Mouse (Mus musculus): ENCODE results near the gene Slain2. TPM values are rescaled to one million over a fixed set of nuclear protein-coding genes. Genes with fewer than 3 reads are reported as not detected.

Slain2 gene
- polyA plus RNA-seq, 1 experiment, result 16.9 TPM

DNA sequence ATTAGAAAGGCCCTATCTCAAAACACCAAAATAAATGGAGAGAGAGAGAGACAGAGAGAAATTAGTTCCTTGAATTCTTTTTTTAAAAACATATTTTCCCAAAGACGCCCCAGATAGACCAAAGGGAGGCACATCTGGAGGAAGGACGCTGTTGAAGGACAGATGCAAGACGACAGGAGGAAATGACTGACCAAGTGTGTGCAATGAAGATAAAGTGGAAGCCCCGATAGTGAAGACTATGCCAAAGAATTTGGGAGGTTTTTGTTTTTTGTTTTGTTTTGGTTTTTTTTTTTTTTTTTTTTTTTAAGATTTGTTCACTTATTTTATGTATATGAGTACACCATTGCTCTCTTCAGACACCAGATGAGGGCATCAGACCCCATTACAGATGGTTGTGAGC lies 4.7 kb upstream of the Slain2 start:
- no peaks in the 10 kb centered on the region for H3K4me1 ChIP-seq (ENCODE audit: control insufficient read depth, insufficient read depth, insufficient read length, low read length)
- TF ChIP-seq POLR2A (IDR thresholded peaks at IDR 0.05; ENCODE audit: low read depth, low read length) (no peak), CTCF (IDR thresholded peaks at IDR 0.05; ENCODE audit: extremely low read depth, insufficient read length, insufficient replicate concordance, low read depth, low read length) (no peak)
- H3K36me3 ChIP-seq (ENCODE audit: control insufficient read depth, insufficient read depth, low read length), result no peaks in the 10 kb centered on the region
- H3K27me3 ChIP-seq (ENCODE audit: control insufficient read depth, insufficient read depth, low read length), result no peaks in the 10 kb centered on the region
- H3K27ac ChIP-seq (ENCODE audit: insufficient read depth, low read depth, low read length), result no peak overlapping the region
- WGBS, result 81% methylated on average over 4 of the region's 4 CpGs
- H3K4me3 ChIP-seq (ENCODE audit: low read depth, low read length), result no peak overlapping the region

DNA sequence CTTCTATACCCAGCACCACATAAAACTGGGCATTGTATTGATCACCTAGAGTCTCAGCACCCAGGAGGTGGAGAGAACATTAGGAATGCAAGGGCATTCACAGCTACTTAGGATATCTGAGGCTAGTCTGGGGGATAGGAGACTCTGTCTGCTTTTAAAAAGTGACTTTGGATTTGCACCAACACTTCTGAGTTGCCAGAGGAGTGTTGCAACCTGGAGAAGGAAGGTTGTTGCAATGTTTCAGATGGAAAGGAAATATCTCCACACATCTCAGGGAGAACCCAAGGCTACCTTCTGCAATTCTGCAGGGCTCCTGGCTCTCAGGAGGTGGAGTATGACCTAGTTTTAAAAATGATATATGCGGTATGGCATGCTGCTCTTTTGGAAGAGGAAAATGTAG lies 3.7 kb upstream of the Slain2 start:
- no peaks in the 10 kb centered on the region for H3K27me3 ChIP-seq (ENCODE audit: control insufficient read depth, insufficient read depth, low read length)
- H3K36me3 ChIP-seq (ENCODE audit: control insufficient read depth, insufficient read depth, low read length), result no peaks in the 10 kb centered on the region
- WGBS, result 94% methylated on average over 1 of the region's 1 CpGs
- H3K27ac ChIP-seq (ENCODE audit: insufficient read depth, low read depth, low read length), result no peak overlapping the region
- H3K4me1 ChIP-seq (ENCODE audit: control insufficient read depth, insufficient read depth, insufficient read length, low read length), result no peaks in the 10 kb centered on the region
- H3K4me3 ChIP-seq (ENCODE audit: low read depth, low read length), result no peak overlapping the region
- no peak for TF ChIP-seq POLR2A (IDR thresholded peaks at IDR 0.05; ENCODE audit: low read depth, low read length)
- no peak for TF ChIP-seq CTCF (IDR thresholded peaks at IDR 0.05; ENCODE audit: extremely low read depth, insufficient read length, insufficient replicate concordance, low read depth, low read length)

DNA sequence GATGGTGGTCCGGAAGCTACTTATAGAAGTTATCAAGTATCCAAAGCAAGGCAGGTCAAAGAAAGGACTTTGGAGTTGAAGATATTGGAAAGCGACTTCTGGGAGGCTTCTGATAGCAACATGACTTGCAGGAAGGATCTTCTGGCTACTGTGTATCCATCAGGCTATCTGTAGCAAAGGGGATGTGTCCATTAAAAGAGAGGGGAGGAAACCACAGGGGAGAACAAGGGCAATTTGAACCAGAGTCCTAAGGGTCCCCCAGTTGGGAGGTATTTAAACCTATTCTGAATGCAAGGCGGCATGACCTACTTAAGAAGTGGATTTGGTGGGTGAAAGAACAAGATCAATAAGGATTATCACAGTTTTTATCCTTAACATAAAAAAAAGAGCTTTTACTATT lies 2.8 kb upstream of the Slain2 start:
- peaks cover 2% of the 10 kb centered on the region; the same call in 1 of the 2 replicates for H3K4me1 ChIP-seq (ENCODE audit: control insufficient read depth, insufficient read depth, insufficient read length, low read length)
- H3K4me3 ChIP-seq (ENCODE audit: low read depth, low read length), result no peak overlapping the region
- H3K36me3 ChIP-seq (ENCODE audit: control insufficient read depth, insufficient read depth, low read length), result no peaks in the 10 kb centered on the region
- H3K27me3 ChIP-seq (ENCODE audit: control insufficient read depth, insufficient read depth, low read length), result no peaks in the 10 kb centered on the region
- no peak for TF ChIP-seq CTCF (IDR thresholded peaks at IDR 0.05; ENCODE audit: extremely low read depth, insufficient read length, insufficient replicate concordance, low read depth, low read length)
- no peak for TF ChIP-seq POLR2A (IDR thresholded peaks at IDR 0.05; ENCODE audit: low read depth, low read length)
- H3K27ac ChIP-seq (ENCODE audit: insufficient read depth, low read depth, low read length), result no peak overlapping the region
- WGBS, result 88% methylated on average over 3 of the region's 3 CpGs

- Histone ChIP-seq H3K4me3 (ENCODE audit: low read depth, low read length) (peak overlapping the region; percentile 94), H3K36me3 (ENCODE audit: control insufficient read depth, insufficient read depth, low read length) (no peaks in the 10 kb centered on the region), H3K27ac (ENCODE audit: insufficient read depth, low read depth, low read length) (peak overlapping the region; percentile 92), H3K27me3 (ENCODE audit: control insufficient read depth, insufficient read depth, low read length) (no peaks in the 10 kb centered on the region), H3K4me1 (ENCODE audit: control insufficient read depth, insufficient read depth, insufficient read length, low read length) (peaks cover 6% of the 10 kb centered on the region; the same call in 1 of the 2 replicates)
- under 1% methylated on average over 66 of the region's 66 CpGs for WGBS
- no peak for TF ChIP-seq CTCF (IDR thresholded peaks at IDR 0.05; ENCODE audit: extremely low read depth, insufficient read length, insufficient replicate concordance, low read depth, low read length)
- TF ChIP-seq POLR2A (IDR thresholded peaks at IDR 0.05; ENCODE audit: low read depth, low read length), result no peak
These were observed 793 bp downstream of the Slain2 start for GRCm38 (mm10) chr5:72914633-72915561.

DNA sequence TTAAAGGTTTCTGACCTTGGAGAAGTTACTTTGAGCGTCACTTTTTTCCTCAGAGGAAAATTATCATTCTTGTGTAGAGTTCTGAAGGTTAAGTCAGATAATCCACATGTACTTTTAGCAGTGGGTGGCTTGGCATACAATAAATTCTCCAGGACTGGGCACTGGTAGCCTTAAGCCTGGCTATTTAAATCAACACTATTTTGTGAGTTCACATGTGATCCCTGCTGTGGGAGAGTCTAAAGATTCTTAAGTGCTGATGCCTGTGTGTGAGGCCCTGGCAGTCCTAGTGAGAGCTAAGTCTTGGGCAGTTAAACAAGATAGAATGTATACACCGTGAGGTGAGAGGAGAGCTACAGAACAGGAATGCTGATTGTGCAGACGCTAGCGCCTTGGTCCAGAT lies 1.9 kb downstream of the Slain2 start:
- H3K36me3 ChIP-seq (ENCODE audit: control insufficient read depth, insufficient read depth, low read length), result no peaks in the 10 kb centered on the region
- no peak for TF ChIP-seq CTCF (IDR thresholded peaks at IDR 0.05; ENCODE audit: extremely low read depth, insufficient read length, insufficient replicate concordance, low read depth, low read length)
- no peak for TF ChIP-seq POLR2A (IDR thresholded peaks at IDR 0.05; ENCODE audit: low read depth, low read length)
- WGBS, result 52% methylated on average over 4 of the region's 4 CpGs
- H3K27ac ChIP-seq (ENCODE audit: insufficient read depth, low read depth, low read length), result 0 out of 2 replicates have a peak overlapping the region, but pooled peaks have one; percentile 24
- H3K27me3 ChIP-seq (ENCODE audit: control insufficient read depth, insufficient read depth, low read length), result no peaks in the 10 kb centered on the region
- no peak overlapping the region for H3K4me3 ChIP-seq (ENCODE audit: low read depth, low read length)
- peaks cover 6% of the 10 kb centered on the region; the same call in 1 of the 2 replicates for H3K4me1 ChIP-seq (ENCODE audit: control insufficient read depth, insufficient read depth, insufficient read length, low read length)

- WGBS, result 3% methylated on average over 1 of the region's 1 CpGs
These were observed 2.7 kb downstream of the Slain2 start for GRCm38 (mm10) chr5:72916851-72917250.

GRCm38 (mm10) chr5:72920416-72920815 lies 6.3 kb downstream of the Slain2 start:
- Histone ChIP-seq H3K36me3 (ENCODE audit: control insufficient read depth, insufficient read depth, low read length) (no peaks in the 10 kb centered on the region), H3K27me3 (ENCODE audit: control insufficient read depth, insufficient read depth, low read length) (no peaks in the 10 kb centered on the region), H3K27ac (ENCODE audit: insufficient read depth, low read depth, low read length) (no peak overlapping the region), H3K4me1 (ENCODE audit: control insufficient read depth, insufficient read depth, insufficient read length, low read length) (peaks cover 14% of the 10 kb centered on the region; the same call in 1 of the 2 replicates), H3K4me3 (ENCODE audit: low read depth, low read length) (no peak overlapping the region)
- no peak for TF ChIP-seq POLR2A (IDR thresholded peaks at IDR 0.05; ENCODE audit: low read depth, low read length)
- TF ChIP-seq CTCF (IDR thresholded peaks at IDR 0.05; ENCODE audit: extremely low read depth, insufficient read length, insufficient replicate concordance, low read depth, low read length), result no peak
- WGBS, result 93% methylated on average over 4 of the region's 4 CpGs

More at GRCm38 (mm10) chr5:72916851-72917250, 2.7 kb downstream of the Slain2 start:
- TF ChIP-seq POLR2A (IDR thresholded peaks at IDR 0.05; ENCODE audit: low read depth, low read length) (no peak), CTCF (IDR thresholded peaks at IDR 0.05; ENCODE audit: extremely low read depth, insufficient read length, insufficient replicate concordance, low read depth, low read length) (no peak)
- no peaks in the 10 kb centered on the region for H3K27me3 ChIP-seq (ENCODE audit: control insufficient read depth, insufficient read depth, low read length)
- peaks cover 6% of the 10 kb centered on the region; the same call in 1 of the 2 replicates for H3K4me1 ChIP-seq (ENCODE audit: control insufficient read depth, insufficient read depth, insufficient read length, low read length)
- peak overlapping the region; percentile 24; the same call in 1 of the 2 replicates for H3K27ac ChIP-seq (ENCODE audit: insufficient read depth, low read depth, low read length)
- no peaks in the 10 kb centered on the region for H3K36me3 ChIP-seq (ENCODE audit: control insufficient read depth, insufficient read depth, low read length)
- no peak overlapping the region for H3K4me3 ChIP-seq (ENCODE audit: low read depth, low read length)

Measured in small intestine, adult 2 months (tissue).